Mouse (Mus musculus) erythroblast, embryonic 14.5 days (primary cell): ENCODE results near the gene Vsig4.

Experiments used
- GATA1 ChIP-seq: IDR thresholded peaks from 2 replicates; pipeline ENCODE4 v1.6.1; 2012; ENCODE audit warnings: low read length, inconsistent platforms, mixed read lengths
- TAL1 ChIP-seq: IDR thresholded peaks from 3 replicates; pipeline ENCODE4 v1.6.1; 2012; ENCODE audit warnings: low read length, inconsistent platforms, mixed read lengths

GRCm38 (mm10) chrX:96339108-96339507, 45.9 kb upstream of the Vsig4 start:
- no peak for TF ChIP-seq GATA1
- no peak for TF ChIP-seq TAL1
